Mouse (Mus musculus): ENCODE measurements around the gene Cmtm8. TPM values are rescaled to one million over a fixed set of nuclear protein-coding genes. Genes with fewer than 3 reads are reported as not detected.

The Cmtm8 gene
- polyA plus RNA-seq, 1 experiment: not detected

DNA sequence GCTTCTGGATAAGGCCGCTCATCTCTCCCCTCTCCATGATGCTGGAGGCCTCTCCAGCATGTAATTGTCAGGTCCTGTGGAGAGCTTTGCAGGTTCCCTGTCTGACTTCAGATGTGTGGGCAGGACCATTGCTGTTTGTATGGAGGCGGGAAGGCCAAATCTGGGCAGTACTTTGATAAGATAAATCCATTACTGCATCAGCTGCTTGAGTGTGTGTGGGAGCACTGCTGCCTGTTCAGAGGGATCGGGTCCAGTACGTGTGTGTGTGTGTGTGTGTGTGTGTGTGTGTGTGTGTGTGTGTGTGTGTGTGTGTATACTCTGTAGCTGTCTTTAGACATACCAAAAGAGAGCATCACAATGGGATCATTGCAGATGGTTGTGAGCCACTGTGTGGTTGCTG is 98.8 kb downstream of the Cmtm8 start:
- H3K36me3 ChIP-seq (ENCODE audit: control insufficient read depth, insufficient read depth): peaks cover 6% of the 10 kb centered on the region
- H3K4me3 ChIP-seq: no peak overlapping the region
- no peak overlapping the region for H3ac ChIP-seq (ENCODE audit: control insufficient read depth, insufficient read length)
- H3K79me2 ChIP-seq (ENCODE audit: control insufficient read depth, insufficient read depth): no peaks in the 10 kb centered on the region
- no peak overlapping the region for H3K4me2 ChIP-seq (ENCODE audit: low read depth)
- TF ChIP-seq TCF12 (IDR thresholded peaks at IDR 0.05; ENCODE audit: insufficient read depth, poor library complexity, severe bottlenecking) (no peak), TCF3 (IDR thresholded peaks at IDR 0.05; ENCODE audit: insufficient read length, low read depth) (no peak), CEBPB (IDR thresholded peaks at IDR 0.05; ENCODE audit: insufficient read depth, poor library complexity, severe bottlenecking) (no peak), MYOG (IDR thresholded peaks at IDR 0.05; ENCODE audit: control insufficient read depth in 1 of 3, insufficient read depth in 1 of 3, insufficient read length in 2 of 3, low read depth in 2 of 3) (no peak), POLR2A (IDR thresholded peaks at IDR 0.05; ENCODE audit: insufficient read length, low read depth) (no peak), E2F4 (IDR thresholded peaks at IDR 0.05; ENCODE audit: insufficient read depth) (no peak), MAX (IDR thresholded peaks at IDR 0.05; ENCODE audit: low read depth) (no peak), MYOD1 (IDR thresholded peaks at IDR 0.05; ENCODE audit: control insufficient read depth in 1 of 3, insufficient read length in 2 of 3, low read depth in 2 of 3) (no peak), USF1 (IDR thresholded peaks at IDR 0.05; ENCODE audit: low read depth) (no peak), REST (IDR thresholded peaks at IDR 0.05; ENCODE audit: insufficient read depth, insufficient read length) (no peak), POLR2AphosphoS2 (IDR thresholded peaks at IDR 0.05; ENCODE audit: insufficient read length, low read depth) (no peak), SRF (IDR thresholded peaks at IDR 0.05; ENCODE audit: control insufficient read depth, insufficient read length, low read depth) (no peak)
- no peaks in the 10 kb centered on the region for H3K27me3 ChIP-seq (ENCODE audit: control insufficient read depth, insufficient read depth, insufficient read length)

DNA sequence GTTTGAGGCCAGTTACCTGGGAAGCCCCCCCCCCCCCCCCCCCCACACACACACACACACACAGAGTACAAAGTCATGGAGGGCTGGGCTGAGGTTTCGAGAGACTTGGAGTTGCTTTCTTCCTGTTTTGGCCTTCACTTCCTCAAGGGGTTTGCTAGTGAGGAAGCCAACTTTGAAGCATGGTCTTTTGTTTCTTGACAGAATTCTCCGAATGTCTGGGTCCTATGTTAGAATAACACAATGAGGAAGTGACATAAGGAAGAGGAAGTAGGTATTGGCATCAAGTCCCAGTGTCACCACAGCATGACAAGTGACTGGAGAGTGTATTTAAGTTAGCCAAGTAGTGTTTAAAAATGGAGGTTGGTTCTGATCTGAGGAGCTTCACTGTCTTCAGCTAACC is 101.2 kb downstream of the Cmtm8 start:
- TF ChIP-seq SRF (IDR thresholded peaks at IDR 0.05; ENCODE audit: control insufficient read depth, insufficient read length, low read depth) (no peak), USF1 (IDR thresholded peaks at IDR 0.05; ENCODE audit: low read depth) (no peak), POLR2A (IDR thresholded peaks at IDR 0.05; ENCODE audit: insufficient read length, low read depth) (no peak)
- Histone ChIP-seq H3K27me3 (ENCODE audit: control insufficient read depth, insufficient read depth, insufficient read length) (no peaks in the 10 kb centered on the region), H3K4me2 (ENCODE audit: low read depth) (no peak overlapping the region), H3K36me3 (ENCODE audit: control insufficient read depth, insufficient read depth) (peaks cover 3% of the 10 kb centered on the region), H3ac (ENCODE audit: control insufficient read depth, insufficient read length) (no peak overlapping the region), H3K79me2 (ENCODE audit: control insufficient read depth, insufficient read depth) (no peaks in the 10 kb centered on the region), H3K4me3 (no peak overlapping the region)

GRCm38 (mm10) chr9:114740336-114740735 is 103.6 kb downstream of the Cmtm8 start:
- Histone ChIP-seq H3K79me2 (ENCODE audit: control insufficient read depth, insufficient read depth) (peaks cover 5% of the 10 kb centered on the region), H3ac (ENCODE audit: control insufficient read depth, insufficient read length) (no peak overlapping the region), H3K4me2 (ENCODE audit: low read depth) (no peak overlapping the region), H3K36me3 (ENCODE audit: control insufficient read depth, insufficient read depth) (no peaks in the 10 kb centered on the region), H3K27me3 (ENCODE audit: control insufficient read depth, insufficient read depth, insufficient read length) (no peaks in the 10 kb centered on the region), H3K4me3 (no peak overlapping the region)
- TF ChIP-seq POLR2A (IDR thresholded peaks at IDR 0.05; ENCODE audit: insufficient read length, low read depth) (no peak), REST (IDR thresholded peaks at IDR 0.05; ENCODE audit: insufficient read depth, insufficient read length) (no peak), MYOD1 (IDR thresholded peaks at IDR 0.05; ENCODE audit: control insufficient read depth in 1 of 3, insufficient read length in 2 of 3, low read depth in 2 of 3) (no peak), CEBPB (IDR thresholded peaks at IDR 0.05; ENCODE audit: insufficient read depth, poor library complexity, severe bottlenecking) (no peak), USF1 (IDR thresholded peaks at IDR 0.05; ENCODE audit: low read depth) (no peak), MYOG (IDR thresholded peaks at IDR 0.05; ENCODE audit: control insufficient read depth in 1 of 3, insufficient read depth in 1 of 3, insufficient read length in 2 of 3, low read depth in 2 of 3) (no peak), TCF12 (IDR thresholded peaks at IDR 0.05; ENCODE audit: insufficient read depth, poor library complexity, severe bottlenecking) (no peak)

Other genes with a start within 250 kb of the Cmtm8 start
- gene Cnot10, start 204.0 kb downstream of the Cmtm8 start, polyA plus RNA-seq (2012; fragmentation: generic; extraction: Trizol): 29.1 TPM
- gene Dync1li1, start 155.4 kb downstream of the Cmtm8 start, polyA plus RNA-seq (2012; fragmentation: generic; extraction: Trizol): 70.9 TPM
- 14.3 TPM for gene Cmtm6, start 113.0 kb downstream of the Cmtm8 start, polyA plus RNA-seq (2012; fragmentation: generic; extraction: Trizol)
- 38.1 TPM for gene Cmtm7, start 62.3 kb downstream of the Cmtm8 start, polyA plus RNA-seq (2012; fragmentation: generic; extraction: Trizol)
- 19.5 TPM for gene Gpd1l, start 89.8 kb upstream of the Cmtm8 start, polyA plus RNA-seq (2012; fragmentation: generic; extraction: Trizol)
- 1.7 TPM for gene Osbpl10, start 134.4 kb upstream of the Cmtm8 start, polyA plus RNA-seq (2012; fragmentation: generic; extraction: Trizol)
- gene Rps27rt, start 138.6 kb upstream of the Cmtm8 start, polyA plus RNA-seq (2012; fragmentation: generic; extraction: Trizol): 223 TPM